Mouse (Mus musculus): ENCODE measurements around the gene Olfr568. TPM values are rescaled to one million over a fixed set of nuclear protein-coding genes. Genes with fewer than 3 reads are reported as not detected.

Olfr568 gene
- total RNA-seq (2022), result not detected

DNA sequence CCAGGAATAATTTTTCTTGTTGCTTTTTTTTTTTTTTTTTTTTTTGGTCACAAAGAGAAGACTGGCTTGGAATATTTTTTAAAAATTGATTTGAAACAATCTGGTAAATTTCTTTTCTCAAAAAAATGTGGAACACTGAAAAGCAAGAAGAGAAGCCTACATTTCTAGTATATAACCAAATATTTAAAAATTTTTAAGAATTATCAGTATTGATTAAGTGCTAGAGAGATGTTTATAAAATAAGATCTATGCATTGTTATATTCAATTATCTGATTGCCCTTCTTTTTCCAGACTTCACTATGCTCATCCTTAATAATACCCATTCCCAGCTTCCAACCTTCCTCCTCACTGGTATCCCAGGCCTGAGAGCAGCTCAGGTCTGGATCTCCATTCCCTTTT, at the start of gene Olfr568:
TSS of gene Olfr568 (plus strand) at position 301 of the 400 bp plus-strand sequence.
- no peak for DNase-seq (ENCODE audit: low spot score in 2 of 2)

DNA sequence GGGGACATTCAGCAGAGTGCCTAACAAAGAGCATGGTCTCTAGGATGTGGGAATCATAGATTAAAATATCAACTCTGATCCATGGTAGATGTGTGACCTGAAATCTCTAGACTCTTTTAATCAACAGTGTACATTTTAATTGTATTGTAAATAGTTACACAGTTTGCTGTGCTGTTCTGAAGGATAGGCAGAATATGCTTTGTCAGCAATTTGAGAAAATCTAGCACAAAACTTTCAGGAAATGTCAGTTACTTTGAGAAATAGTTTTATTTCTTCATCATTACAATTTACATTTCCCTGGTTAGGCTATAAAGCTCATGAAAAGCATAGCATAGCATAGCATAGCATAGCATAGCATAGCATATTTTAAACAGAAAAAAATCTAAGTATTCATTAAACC, 21.1 kb upstream of the Olfr568 start:
- no peak for DNase-seq (ENCODE audit: low spot score in 2 of 2)

DNA sequence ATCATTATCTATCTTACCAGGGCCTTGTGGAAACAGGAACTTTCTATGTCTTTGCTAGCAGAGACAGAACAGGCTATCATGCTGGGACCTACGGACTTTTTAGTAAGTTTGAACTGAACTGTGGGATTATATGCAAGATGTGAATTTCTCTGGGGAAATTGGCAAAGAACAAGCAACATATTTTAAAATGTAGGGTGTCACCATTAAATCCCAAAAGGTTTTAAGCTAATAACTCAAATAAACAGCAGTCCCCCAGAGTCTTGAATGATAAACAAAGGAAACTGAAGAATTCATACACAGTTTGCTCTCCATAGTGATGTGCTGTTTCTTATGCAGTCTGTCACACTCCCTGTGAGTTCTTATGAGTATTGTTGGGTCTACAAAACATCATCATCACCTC, 18.3 kb upstream of the Olfr568 start, which contains the start of gene Olfr566:
TSS of gene Olfr566 (minus strand) at position 101 of the 400 bp plus-strand sequence.
- DNase-seq (ENCODE audit: low spot score in 2 of 2), result no peak

DNA sequence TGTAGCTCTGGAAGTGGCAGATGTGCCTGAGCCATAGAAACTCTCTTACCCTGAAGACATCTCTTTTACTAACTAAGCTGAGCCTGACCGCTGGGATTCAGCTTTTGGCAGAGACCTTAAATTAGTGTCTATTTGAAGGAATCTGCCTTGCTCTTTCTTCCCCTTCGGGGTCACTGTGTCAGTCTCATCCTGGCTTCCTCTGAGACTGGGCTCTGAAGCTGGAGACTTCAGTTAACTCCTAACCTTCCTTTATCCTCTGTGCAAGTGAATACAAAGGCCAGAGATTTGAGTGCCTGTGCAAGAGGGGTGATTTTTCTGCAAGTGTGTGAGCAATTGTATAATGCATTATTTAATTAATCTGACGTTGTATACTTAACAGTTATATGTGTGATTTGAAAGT, 13.9 kb downstream of the Olfr568 start, which contains the start of gene Olfr569:
TSS of gene Olfr569 (minus strand) at position 101 of the 400 bp plus-strand sequence.
- no peak for DNase-seq (ENCODE audit: low spot score in 2 of 2)

DNA sequence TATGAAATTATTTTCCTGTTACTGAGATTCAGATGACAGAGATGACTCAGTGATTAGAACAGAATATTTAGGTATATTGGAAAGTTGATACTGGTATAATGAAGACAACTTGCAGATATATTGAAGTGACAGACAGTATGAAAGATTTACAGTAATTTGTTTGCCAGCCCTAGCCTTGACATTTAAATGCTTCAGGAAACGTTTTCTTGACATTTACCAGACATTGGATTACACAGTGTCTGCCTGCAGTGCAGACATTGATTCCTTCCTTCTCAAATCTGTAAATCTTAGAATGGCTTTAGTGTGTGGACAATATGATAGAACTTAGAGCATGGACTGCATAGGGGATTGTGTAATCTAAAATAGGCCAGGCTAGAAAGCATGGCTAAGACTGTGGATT, 38.3 kb downstream of the Olfr568 start:
- DNase-seq (ENCODE audit: low spot score in 2 of 2), result no peak

DNA sequence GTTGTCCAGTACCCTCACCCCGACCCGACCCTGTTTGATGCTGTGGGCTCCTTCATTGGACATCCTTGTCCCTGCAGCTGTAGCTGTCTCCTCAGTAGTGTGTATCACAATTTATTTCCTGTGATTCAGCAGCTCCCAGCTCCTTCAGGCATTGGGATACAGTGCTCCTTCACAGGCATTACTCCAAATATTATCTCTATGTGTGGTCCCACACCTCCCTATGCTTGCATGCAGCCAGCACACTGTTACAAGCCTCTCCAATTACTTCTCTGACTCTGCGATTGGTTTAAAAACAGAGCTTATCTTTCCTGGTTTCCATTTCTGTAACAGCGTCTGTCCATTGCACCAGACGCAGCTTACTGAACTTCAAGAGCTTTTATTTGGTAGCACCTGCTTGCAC, 39.5 kb downstream of the Olfr568 start:
- no peak for DNase-seq (ENCODE audit: low spot score in 2 of 2)

DNA sequence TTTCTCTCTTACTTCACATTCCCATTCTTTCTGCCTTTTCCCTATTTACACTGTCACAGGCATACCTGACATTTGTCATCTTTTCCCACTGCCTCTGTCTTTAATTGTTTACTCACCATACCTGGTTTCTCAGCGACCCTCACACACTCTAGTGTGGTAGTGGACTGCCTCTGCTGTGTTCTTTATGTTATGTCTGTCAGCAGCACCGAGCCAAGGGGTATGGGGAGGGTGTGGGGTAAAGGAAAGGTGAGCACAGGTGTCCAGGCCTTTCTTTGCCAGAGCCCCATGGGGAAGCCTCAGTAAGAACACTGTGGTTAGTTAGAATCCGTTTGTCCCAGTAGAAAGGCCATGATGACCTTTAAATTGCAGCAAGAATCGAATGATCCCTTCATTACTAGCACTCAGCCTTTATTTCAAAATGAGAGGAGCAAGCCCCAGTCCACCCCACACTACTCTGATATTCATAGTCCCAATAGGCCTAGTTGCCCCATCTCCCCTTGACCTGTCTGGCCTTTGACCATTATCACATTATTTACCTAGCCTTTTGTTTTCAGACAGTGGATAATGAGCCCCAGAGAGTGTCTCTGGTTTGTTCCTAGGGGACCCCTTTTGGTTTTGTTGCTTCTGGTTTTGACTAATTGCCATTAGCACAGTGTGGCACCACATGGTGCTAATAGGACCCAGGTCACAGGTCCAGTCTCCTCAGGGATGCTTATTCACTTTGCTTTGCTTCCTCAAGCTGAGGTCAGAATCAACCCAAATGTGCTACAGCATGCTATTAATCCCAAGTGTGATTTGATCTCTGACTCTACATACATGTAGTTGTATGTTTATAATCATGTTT, 40.3 kb downstream of the Olfr568 start, which contains the start of gene Olfr571:
TSS of gene Olfr571 (minus strand) at position 505 of the 844 bp plus-strand sequence.
- no peak for DNase-seq (ENCODE audit: low spot score in 2 of 2)

DNA sequence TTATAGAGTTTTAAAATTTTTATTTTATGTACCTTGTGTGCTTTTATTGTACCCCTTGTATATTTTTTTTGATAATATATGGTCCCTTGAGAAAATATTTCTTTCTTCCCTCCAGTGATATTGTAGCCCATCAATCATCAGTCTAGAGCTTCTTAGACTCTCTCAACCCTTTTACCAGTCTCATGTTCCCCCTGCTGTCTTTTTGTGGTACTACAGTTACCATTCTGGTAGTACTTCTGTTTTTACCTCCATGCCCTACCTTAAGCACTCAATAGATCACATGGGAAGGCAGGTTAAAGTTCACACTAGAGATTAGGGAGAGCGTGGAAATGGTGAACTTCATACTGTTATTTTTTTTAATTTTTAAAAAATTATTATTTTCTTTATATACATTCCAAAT, 42.7 kb downstream of the Olfr568 start:
- DNase-seq (ENCODE audit: low spot score in 2 of 2), result no peak

DNA sequence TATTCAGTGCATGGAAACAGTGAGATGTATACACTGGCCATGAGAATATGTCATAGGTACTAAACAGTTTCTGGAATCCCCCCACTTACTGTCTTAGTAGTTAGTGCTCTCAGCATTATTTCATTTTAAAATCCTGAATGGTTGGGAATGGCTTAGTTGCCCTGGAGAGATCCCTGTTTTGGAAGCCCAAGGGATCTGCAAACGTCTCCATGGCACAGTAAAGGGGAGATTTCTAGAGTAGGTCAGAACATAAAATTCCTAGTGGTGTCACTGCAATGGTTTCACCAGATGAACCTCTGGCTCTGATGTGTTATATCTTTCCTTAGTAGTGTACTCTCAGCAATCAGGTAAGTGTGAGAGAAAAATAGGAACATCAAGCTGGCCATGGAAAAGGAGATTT, 47.2 kb downstream of the Olfr568 start, which contains the start of gene Olfr572:
TSS of gene Olfr572 (plus strand) at position 301 of the 400 bp plus-strand sequence.
- no peak for DNase-seq (ENCODE audit: low spot score in 2 of 2)

DNA sequence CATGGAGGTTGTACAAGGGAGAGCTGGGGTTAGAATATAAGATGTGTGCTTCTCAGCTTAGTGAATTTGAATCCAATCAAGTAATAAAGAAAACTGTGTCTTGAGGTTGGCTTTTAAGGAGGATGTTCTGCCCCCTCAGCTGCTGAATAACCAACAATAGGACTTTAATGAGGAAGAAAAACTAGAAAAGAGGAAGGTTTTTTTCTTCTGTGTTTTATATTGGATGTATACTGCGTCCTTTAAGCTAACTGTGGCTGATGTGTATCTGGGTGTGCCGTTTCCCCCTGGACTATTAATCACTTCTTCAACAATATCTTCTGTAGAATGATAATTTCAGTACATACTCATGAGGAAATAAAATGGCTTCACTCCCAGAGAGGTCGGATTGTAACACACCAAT, 50.2 kb downstream of the Olfr568 start:
- DNase-seq (ENCODE audit: low spot score in 2 of 2), result no peak

Other genes with a start within 250 kb of the Olfr568 start
- gene Olfr554, start 238.7 kb upstream of the Olfr568 start, total RNA-seq (2022), result not detected
- gene Olfr555, start 218.3 kb upstream of the Olfr568 start, total RNA-seq (2022), result not detected
- gene Olfr556, start 212.2 kb upstream of the Olfr568 start, total RNA-seq (2022), result not detected
- 1 to 10 TPM; 3.8 to 5.3 (median 4.6) TPM for gene Trim68, start 189.8 kb upstream of the Olfr568 start, total RNA-seq (2022)
- not detected for gene Olfr557, start 181.2 kb upstream of the Olfr568 start, total RNA-seq (2022)
- gene Olfr558, start 174.9 kb upstream of the Olfr568 start, total RNA-seq (2022), result 1 to 10 TPM in 2 of 4 experiments, under 1 TPM in 2; 0.75 to 1.1 (median 0.98) TPM
- not detected for gene Olfr33, start 158.1 kb upstream of the Olfr568 start, total RNA-seq (2022)
- gene Olfr559, start 149.6 kb upstream of the Olfr568 start, total RNA-seq (2022), result not detected
- gene Olfr560, start 117.8 kb upstream of the Olfr568 start, total RNA-seq (2022), result not detected
- under 1 TPM in 3 of 4 experiments, not detected in 1; 0.29 to 0.34 (median 0.32) TPM for gene Olfr78, start 117.7 kb upstream of the Olfr568 start, total RNA-seq (2022)
- gene Olfr561, start 105.9 kb upstream of the Olfr568 start, total RNA-seq (2022), result not detected
- not detected for gene Olfr564, start 73.6 kb upstream of the Olfr568 start, total RNA-seq (2022)
- gene Olfr566, start 18.4 kb upstream of the Olfr568 start, total RNA-seq (2022), result not detected
- not detected for gene Olfr569, start 13.8 kb downstream of the Olfr568 start, total RNA-seq (2022)
- not detected for gene Olfr570, start 17.5 kb downstream of the Olfr568 start, total RNA-seq (2022)
- not detected for gene Olfr571, start 40.4 kb downstream of the Olfr568 start, total RNA-seq (2022)
- gene Olfr572, start 47.3 kb downstream of the Olfr568 start, total RNA-seq (2022), result not detected
- gene Olfr573-ps1, start 65.5 kb downstream of the Olfr568 start, total RNA-seq (2022), result not detected
- not detected for gene Olfr574, start 71.3 kb downstream of the Olfr568 start, total RNA-seq (2022)
- not detected for gene Olfr575, start 81.7 kb downstream of the Olfr568 start, total RNA-seq (2022)
- not detected for gene Olfr576, start 85.5 kb downstream of the Olfr568 start, total RNA-seq (2022)
- not detected for gene Olfr577, start 98.8 kb downstream of the Olfr568 start, total RNA-seq (2022)
- not detected for gene Olfr578, start 112.2 kb downstream of the Olfr568 start, total RNA-seq (2022)
- not detected for gene Olfr582, start 160.9 kb downstream of the Olfr568 start, total RNA-seq (2022)
- not detected for gene Olfr583, start 174.2 kb downstream of the Olfr568 start, total RNA-seq (2022)
- not detected for gene Olfr584, start 204.8 kb downstream of the Olfr568 start, total RNA-seq (2022)
- gene Olfr585, start 220.6 kb downstream of the Olfr568 start, total RNA-seq (2022), result not detected
- gene Olfr586, start 248.5 kb downstream of the Olfr568 start, total RNA-seq (2022), result not detected

Data from gastrocnemius, adult 8-10 months (tissue).